Mouse (Mus musculus) forebrain, embryonic 12.5 days (tissue): ENCODE results near the gene Nckap5l. TPM values are rescaled to one million over a fixed set of nuclear protein-coding genes. Genes with fewer than 3 reads are reported as not detected.

Source experiments
- ATAC-seq: fragments of 200-750 bp; cut with Nextera tagmentation; 2 replicates; pipeline ENCODE4 v1.8.0; 2017; ENCODE audit warnings: moderate TSS enrichment; ENCODE audit not compliant: low FRiP score
- H3K27ac ChIP-seq: fragments of 300-500 bp; sonication (generic); 2 replicates; pipeline ENCODE4 v1.5.1; 2016; ENCODE audit warnings: mild to moderate bottlenecking
- H3K27me3 ChIP-seq: fragments of 300-500 bp; sonication (generic); 2 replicates; pipeline ENCODE4 v1.6.1; 2016; ENCODE audit warnings: mild to moderate bottlenecking
- H3K36me3 ChIP-seq: fragments of 300-500 bp; sonication (generic); replicated peaks from 2 replicates; pipeline ENCODE4 v1.6.1; 2016; ENCODE audit warnings: mild to moderate bottlenecking
- H3K4me1 ChIP-seq: fragments of 300-500 bp; sonication (generic); 2 replicates; pipeline ENCODE4 v1.6.1; 2016
- H3K4me2 ChIP-seq: fragments of 300-500 bp; sonication (generic); 2 replicates; pipeline ENCODE4 v1.6.1; 2016; ENCODE audit warnings: mild to moderate bottlenecking, moderate library complexity
- H3K4me3 ChIP-seq: fragments of 300-500 bp; sonication (generic); replicated peaks from 2 replicates; pipeline ENCODE4 v1.5.1; 2016; ENCODE audit warnings: mild to moderate bottlenecking
- H3K9ac ChIP-seq: fragments of 300-500 bp; sonication (generic); 2 replicates; pipeline ENCODE4 v1.6.1; 2016; ENCODE audit warnings: mild to moderate bottlenecking
- H3K9me3 ChIP-seq: fragments of 300-500 bp; sonication (generic); 2 replicates; pipeline ENCODE4 v1.6.1; 2016
- WGBS: fragments of 180-500 bp; shearing (Covaris S2); methylation state at CpG from one replicate; pipeline ENCODE4 v1.1.7; 2016; 5-methylcytosine and 5-hydroxymethylcytosine counted together
- polyA plus RNA-seq: library from polyadenylated mRNA; unstranded; fragments of >200 nt; fragmentation: Nextera tagmentation; extraction: Ambion mirVana; gene quantifications from 2 replicates; pipeline ENCODE4 v1.2.1, GENCODE M21; 2016

Gene Nckap5l
- 11.8 and 12.0 TPM in 2 replicates for polyA plus RNA-seq

- H3K4me2 ChIP-seq: peak within 1 kb of the TSS; percentile 67
- H3K4me1 ChIP-seq: peaks cover 48% of the 10 kb centered on the region
- peak within 1 kb of the TSS; percentile 89 for H3K27ac ChIP-seq
- no peaks in the 10 kb centered on the region for H3K36me3 ChIP-seq
- peak within 1 kb of the TSS; percentile 84 for H3K4me3 ChIP-seq
- ATAC-seq: peak; percentile 96
- WGBS: under 1% methylated on average over 40 of the region's 45 CpGs
- peak within 1 kb of the TSS; percentile 76 for H3K9ac ChIP-seq
- no peaks in the 10 kb centered on the region for H3K9me3 ChIP-seq
- no peaks in the 10 kb centered on the region for H3K27me3 ChIP-seq
Observed at GRCm38 (mm10) chr15:99457606-99458401, at the start of gene Nckap5l. TSS of gene Nckap5l (minus strand) at chr15:99457748.

- Histone ChIP-seq H3K4me3 (no peak overlapping the region), H3K9ac (no peak overlapping the region), H3K4me1 (peaks cover 23% of the 10 kb centered on the region), H3K36me3 (no peaks in the 10 kb centered on the region), H3K27me3 (no peaks in the 10 kb centered on the region), H3K4me2 (no peak overlapping the region), H3K27ac (no peak overlapping the region), H3K9me3 (no peaks in the 10 kb centered on the region)
- 81% methylated on average over 15 of the region's 15 CpGs for WGBS
- ATAC-seq: no peak
Observed at GRCm38 (mm10) chr15:99505324-99506095, 48.0 kb upstream of the Nckap5l start.

GRCm38 (mm10) chr15:99503256-99503655, 45.7 kb upstream of the Nckap5l start:
- WGBS: 81% methylated on average over 5 of the region's 5 CpGs
- peaks cover 23% of the 10 kb centered on the region for H3K4me1 ChIP-seq
- no peak for ATAC-seq

GRCm38 (mm10) chr15:99502311-99502831, 44.8 kb upstream of the Nckap5l start:
- 68% methylated on average over 12 of the region's 12 CpGs for WGBS
- Histone ChIP-seq H3K9me3 (no peaks in the 10 kb centered on the region), H3K4me1 (peaks cover 28% of the 10 kb centered on the region), H3K4me3 (no peak overlapping the region), H3K27me3 (0 out of 2 replicates have a peak, but pooled peaks cover 5% of the 10 kb centered on the region), H3K9ac (no peak overlapping the region), H3K4me2 (no peak overlapping the region), H3K36me3 (no peaks in the 10 kb centered on the region), H3K27ac (peak overlapping the region; percentile 63)
- ATAC-seq: peak; percentile 39

More at GRCm38 (mm10) chr15:99503256-99503655, 45.7 kb upstream of the Nckap5l start:
- Histone ChIP-seq H3K9me3 (no peaks in the 10 kb centered on the region), H3K4me3 (no peak overlapping the region), H3K27ac (no peak overlapping the region), H3K4me2 (no peak overlapping the region), H3K27me3 (no peaks in the 10 kb centered on the region), H3K9ac (no peak overlapping the region), H3K36me3 (no peaks in the 10 kb centered on the region)

GRCm38 (mm10) chr15:99501292-99502260, 44.0 kb upstream of the Nckap5l start:
- no peak overlapping the region for H3K4me3 ChIP-seq
- no peak overlapping the region; the same call in 1 of the 2 replicates for H3K9ac ChIP-seq
- H3K36me3 ChIP-seq: no peaks in the 10 kb centered on the region
- 67% methylated on average over 20 of the region's 20 CpGs for WGBS
- peaks cover 31% of the 10 kb centered on the region for H3K4me1 ChIP-seq
- peak; percentile 40 for ATAC-seq
- no peak overlapping the region for H3K4me2 ChIP-seq
- H3K27ac ChIP-seq: peak overlapping the region; percentile 63
- no peaks in the 10 kb centered on the region for H3K9me3 ChIP-seq
- 0 out of 2 replicates have a peak, but pooled peaks cover 5% of the 10 kb centered on the region for H3K27me3 ChIP-seq

- Histone ChIP-seq H3K9ac (no peak overlapping the region), H3K4me2 (no peak overlapping the region), H3K27me3 (0 out of 2 replicates have a peak, but pooled peaks cover 5% of the 10 kb centered on the region), H3K4me3 (no peak overlapping the region), H3K36me3 (no peaks in the 10 kb centered on the region), H3K27ac (no peak overlapping the region), H3K4me1 (peaks cover 30% of the 10 kb centered on the region), H3K9me3 (no peaks in the 10 kb centered on the region)
- ATAC-seq: no peak
- 72% methylated on average over 5 of the region's 5 CpGs for WGBS
Observed at GRCm38 (mm10) chr15:99500320-99500719, 42.8 kb upstream of the Nckap5l start.

GRCm38 (mm10) chr15:99499726-99500125, 42.2 kb upstream of the Nckap5l start:
- no peak overlapping the region for H3K27ac ChIP-seq
- H3K9me3 ChIP-seq: no peaks in the 10 kb centered on the region
- H3K27me3 ChIP-seq: 0 out of 2 replicates have a peak, but pooled peaks cover 5% of the 10 kb centered on the region
- no peak overlapping the region for H3K4me2 ChIP-seq
- H3K4me1 ChIP-seq: peaks cover 24% of the 10 kb centered on the region
- no peak for ATAC-seq
- 59% methylated on average over 6 of the region's 6 CpGs for WGBS
- H3K9ac ChIP-seq: no peak overlapping the region
- no peak overlapping the region for H3K4me3 ChIP-seq
- no peaks in the 10 kb centered on the region for H3K36me3 ChIP-seq

GRCm38 (mm10) chr15:99498781-99499180, 41.2 kb upstream of the Nckap5l start:
- 81% methylated on average over 4 of the region's 4 CpGs for WGBS
- ATAC-seq: no peak
- Histone ChIP-seq H3K27me3 (0 out of 2 replicates have a peak, but pooled peaks cover 5% of the 10 kb centered on the region), H3K4me1 (peaks cover 23% of the 10 kb centered on the region), H3K4me2 (no peak overlapping the region), H3K27ac (no peak overlapping the region), H3K9ac (no peak overlapping the region), H3K4me3 (no peak overlapping the region), H3K9me3 (no peaks in the 10 kb centered on the region), H3K36me3 (no peaks in the 10 kb centered on the region)

GRCm38 (mm10) chr15:99498356-99498755, 40.8 kb upstream of the Nckap5l start:
- ATAC-seq: no peak
- Histone ChIP-seq H3K27me3 (0 out of 2 replicates have a peak, but pooled peaks cover 5% of the 10 kb centered on the region), H3K27ac (no peak overlapping the region), H3K9me3 (no peaks in the 10 kb centered on the region), H3K4me2 (no peak overlapping the region), H3K36me3 (no peaks in the 10 kb centered on the region), H3K9ac (no peak overlapping the region), H3K4me3 (no peak overlapping the region), H3K4me1 (peaks cover 23% of the 10 kb centered on the region)
- WGBS: 78% methylated on average over 4 of the region's 4 CpGs

GRCm38 (mm10) chr15:99497527-99498242, 40.1 kb upstream of the Nckap5l start:
- Histone ChIP-seq H3K27me3 (0 out of 2 replicates have a peak, but pooled peaks cover 5% of the 10 kb centered on the region), H3K4me3 (no peak overlapping the region), H3K27ac (no peak overlapping the region), H3K4me2 (no peak overlapping the region), H3K9me3 (no peaks in the 10 kb centered on the region), H3K4me1 (peaks cover 21% of the 10 kb centered on the region), H3K36me3 (no peaks in the 10 kb centered on the region), H3K9ac (no peak overlapping the region)
- WGBS: 44% methylated on average over 12 of the region's 12 CpGs
- no peak for ATAC-seq

- Histone ChIP-seq H3K27me3 (0 out of 2 replicates have a peak, but pooled peaks cover 8% of the 10 kb centered on the region), H3K4me3 (no peak overlapping the region), H3K9ac (no peak overlapping the region), H3K4me2 (no peak overlapping the region), H3K9me3 (no peaks in the 10 kb centered on the region), H3K4me1 (peaks cover 15% of the 10 kb centered on the region), H3K36me3 (no peaks in the 10 kb centered on the region), H3K27ac (no peak overlapping the region)
- peak; percentile 49; the same call in 1 of the 2 replicates for ATAC-seq
- 12% methylated on average over 4 of the region's 4 CpGs for WGBS
Observed at GRCm38 (mm10) chr15:99497061-99497460, 39.5 kb upstream of the Nckap5l start.
